Mouse (Mus musculus): Measurements from ENCODE around the gene Zfp964.
"Not testable (repeated sequence)": the region's sequence is repeated elsewhere in the genome, so short reads cannot be mapped to it uniquely, and the experiment has no call there.

Gene Zfp964

GRCm38 (mm10) chr8:69654358-69654981, at the start of gene Zfp964:
TSS of gene Zfp964 (plus strand) at chr8:69654479.
- in situ Hi-C loops (cut with MboI), result no loop called here

DNA sequence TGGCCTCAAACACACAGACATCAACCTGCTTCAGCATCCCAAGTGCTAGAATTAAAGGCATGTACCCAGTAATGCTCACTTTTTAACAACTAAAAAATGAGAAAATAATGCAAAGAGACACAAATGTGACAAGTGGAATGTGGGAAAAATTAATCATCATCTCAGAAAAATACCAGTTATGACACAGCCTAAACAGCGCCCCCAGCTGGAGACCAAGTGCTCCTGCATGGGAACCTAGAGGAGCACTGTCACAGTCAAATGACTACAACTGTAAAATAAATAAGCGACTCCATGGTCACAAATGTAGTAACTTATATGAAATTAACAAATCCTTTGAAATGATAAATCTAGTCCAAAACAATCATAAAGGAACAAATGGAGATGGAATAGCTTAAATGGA, 39.6 kb upstream of the Zfp964 start:
- in situ Hi-C loops (cut with MboI), result no loop called here

DNA sequence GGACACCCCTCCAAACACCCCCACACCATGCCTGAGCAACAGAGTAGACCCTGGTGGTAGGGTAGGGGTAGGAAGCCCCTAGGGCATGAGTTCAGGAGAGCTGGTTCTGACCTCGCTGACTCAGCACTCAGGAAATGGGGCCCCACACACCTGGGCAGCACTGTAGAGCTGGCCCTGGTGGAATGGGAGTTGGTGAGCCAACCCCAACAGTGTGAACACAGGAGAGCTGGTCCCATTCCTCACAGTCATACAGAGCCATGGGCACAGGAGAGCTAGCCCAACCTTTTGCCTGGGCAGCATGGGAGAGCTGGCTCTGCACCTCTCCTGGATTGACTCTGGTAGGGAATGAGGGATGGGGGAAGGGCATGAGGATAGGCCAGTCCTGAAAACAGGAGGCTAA, 36.2 kb upstream of the Zfp964 start:
- in situ Hi-C loops (cut with MboI), result no loop called here

- in situ Hi-C loops (cut with MboI), result no loop called here
Measured at GRCm38 (mm10) chr8:69625095-69625789, 29.0 kb upstream of the Zfp964 start, which contains the start of gene Zfp868. TSS of gene Zfp868 (minus strand) at chr8:69625548.

DNA sequence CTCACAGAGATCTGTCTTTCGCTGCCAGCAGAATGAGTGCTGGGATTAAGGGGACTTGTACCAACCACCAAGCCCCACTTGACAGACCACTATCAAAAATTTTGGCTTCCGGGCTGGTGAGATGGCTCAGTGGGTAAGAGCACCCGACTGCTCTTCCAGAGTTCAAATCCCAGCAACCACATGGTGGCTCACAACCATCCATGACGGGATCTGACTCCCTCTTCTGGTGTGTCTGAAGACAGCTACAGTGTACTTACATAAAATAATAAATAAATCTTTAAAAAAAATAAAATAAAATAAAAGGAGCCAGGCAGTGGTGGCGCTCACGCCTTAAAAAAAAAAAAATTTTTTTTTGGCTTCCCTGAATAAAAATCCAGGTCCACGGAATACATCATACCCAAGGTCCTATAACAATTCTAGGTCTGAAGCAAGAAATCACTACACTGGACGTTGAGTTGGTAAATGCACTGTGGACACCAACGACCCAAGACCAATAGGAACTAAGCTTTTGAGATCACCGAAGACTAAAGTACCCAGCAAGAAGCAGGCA, 396 bp upstream of the Zfp964 start:
- in situ Hi-C loops (cut with MboI), result no loop called here

- in situ Hi-C loops (cut with MboI), result no loop called here
Measured at GRCm38 (mm10) chr8:69661294-69661693, 7.0 kb downstream of the Zfp964 start.

DNA sequence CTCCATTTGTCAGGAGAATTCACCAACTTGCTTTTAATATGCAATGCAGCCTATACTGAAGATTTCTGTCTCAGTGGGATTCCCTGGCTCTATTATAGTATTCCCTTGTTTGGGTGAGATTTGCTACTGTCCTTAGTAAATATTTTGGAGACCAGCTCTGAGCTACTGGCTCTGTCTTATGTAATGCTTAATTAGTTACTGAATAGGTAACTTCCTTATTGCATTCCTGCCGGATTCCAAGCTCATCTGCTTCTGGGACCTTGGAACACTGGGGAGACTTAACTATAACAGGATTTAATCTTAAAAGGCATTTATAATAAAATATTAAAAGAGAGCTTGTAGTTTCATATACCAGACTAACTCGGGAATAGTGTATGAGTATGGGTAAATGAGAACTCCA, 10.8 kb downstream of the Zfp964 start:
- in situ Hi-C loops (cut with MboI), result not testable (repeated sequence)

GRCm38 (mm10) chr8:69701810-69702209, 47.5 kb downstream of the Zfp964 start:
- in situ Hi-C loops (cut with MboI), result no loop called here

DNA sequence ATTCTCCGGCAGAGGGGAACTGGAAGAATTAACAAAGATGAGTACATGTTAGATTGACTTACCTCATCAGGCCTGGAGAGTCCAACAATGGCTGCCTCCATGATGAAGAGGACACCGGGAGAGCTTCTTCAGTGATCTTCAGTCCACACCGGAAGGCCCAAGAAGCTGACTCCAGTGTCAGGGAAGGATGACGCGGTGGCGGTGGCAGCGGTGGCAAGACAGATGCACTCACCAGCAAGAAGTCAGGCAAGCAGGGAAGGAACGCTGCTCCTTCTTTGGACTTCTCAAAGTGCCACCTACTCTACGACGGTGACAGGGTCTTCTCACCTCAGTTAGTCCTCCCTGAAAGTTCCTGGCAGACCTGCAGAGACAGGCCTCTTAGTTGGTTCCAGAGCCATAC, 56.3 kb downstream of the Zfp964 start, which contains the start of gene Zfp869:
Gene Zfp869 (minus strand): TSS at position 101 of the 400 bp plus-strand sequence.
- in situ Hi-C loops (cut with MboI), result not testable (repeated sequence)

GRCm38 (mm10) chr8:69713516-69713915, 59.2 kb downstream of the Zfp964 start:
- in situ Hi-C loops (cut with MboI), result no loop called here

DNA sequence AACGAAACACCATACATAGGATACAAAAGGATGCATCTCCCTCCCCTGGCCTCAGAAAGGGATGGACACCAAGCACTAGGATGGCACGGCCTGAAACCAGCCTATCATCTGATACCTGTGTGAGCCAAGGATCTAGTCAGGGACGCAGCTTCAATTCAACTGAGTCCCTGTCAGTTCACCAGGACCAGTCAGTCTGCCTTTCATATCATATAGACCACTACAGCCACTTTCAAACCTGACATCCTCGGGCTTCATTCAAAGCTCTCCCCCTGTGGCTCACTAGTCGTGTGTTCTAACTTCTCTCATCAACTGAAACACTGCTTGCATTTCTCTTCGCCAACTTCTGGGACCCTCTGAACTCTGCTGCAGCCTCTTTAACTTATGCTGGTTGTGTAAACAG, 61.1 kb downstream of the Zfp964 start:
- in situ Hi-C loops (cut with MboI), result no loop called here
